Mouse (Mus musculus) cerebellum, adult 9-10 months (tissue): ENCODE measurements around the gene Gas2l2.

Experiments used
- DNase-seq: peaks from one replicate; pipeline ENCODE4 v3.0.0; 2022

The Gas2l2 gene

DNA sequence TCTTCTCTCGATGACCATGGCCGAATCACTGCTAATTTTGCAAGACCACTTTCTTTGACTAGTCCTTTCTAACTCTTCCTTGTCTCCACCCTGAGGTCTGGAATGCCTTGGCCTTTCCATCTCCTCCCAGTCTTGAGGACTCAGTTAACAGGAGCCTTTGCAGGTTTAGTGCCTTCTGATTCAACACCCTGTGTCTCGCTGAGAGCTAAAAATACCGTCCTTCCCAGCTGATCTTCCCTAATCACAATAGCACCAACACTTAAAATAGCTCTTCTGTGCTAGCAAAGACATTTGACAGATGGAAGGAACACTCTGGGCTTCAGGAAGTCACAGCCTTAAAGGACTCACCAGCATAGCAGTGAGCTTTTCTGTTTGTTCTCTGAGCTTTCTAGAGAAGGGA, 36.2 kb downstream of the Gas2l2 start:
- DNase-seq = peak; percentile 47

DNA sequence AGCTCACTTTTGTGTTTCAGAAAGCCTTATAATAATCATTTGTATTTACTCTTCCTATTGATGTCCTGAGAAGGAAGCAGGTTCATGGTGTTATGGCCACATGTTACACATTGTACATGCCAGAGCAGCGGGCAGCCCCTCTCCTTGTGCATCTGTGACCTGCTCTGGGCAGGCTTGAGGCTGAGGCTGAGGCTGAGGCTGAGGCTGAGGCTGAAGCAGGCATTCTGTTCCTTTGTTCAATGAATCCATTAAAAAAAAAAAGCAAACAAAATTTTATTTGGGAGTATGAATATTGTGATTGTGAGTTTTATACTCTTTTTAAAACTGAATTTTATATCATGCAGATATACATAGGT, 45.7 kb downstream of the Gas2l2 start:
- no peak for DNase-seq

DNA sequence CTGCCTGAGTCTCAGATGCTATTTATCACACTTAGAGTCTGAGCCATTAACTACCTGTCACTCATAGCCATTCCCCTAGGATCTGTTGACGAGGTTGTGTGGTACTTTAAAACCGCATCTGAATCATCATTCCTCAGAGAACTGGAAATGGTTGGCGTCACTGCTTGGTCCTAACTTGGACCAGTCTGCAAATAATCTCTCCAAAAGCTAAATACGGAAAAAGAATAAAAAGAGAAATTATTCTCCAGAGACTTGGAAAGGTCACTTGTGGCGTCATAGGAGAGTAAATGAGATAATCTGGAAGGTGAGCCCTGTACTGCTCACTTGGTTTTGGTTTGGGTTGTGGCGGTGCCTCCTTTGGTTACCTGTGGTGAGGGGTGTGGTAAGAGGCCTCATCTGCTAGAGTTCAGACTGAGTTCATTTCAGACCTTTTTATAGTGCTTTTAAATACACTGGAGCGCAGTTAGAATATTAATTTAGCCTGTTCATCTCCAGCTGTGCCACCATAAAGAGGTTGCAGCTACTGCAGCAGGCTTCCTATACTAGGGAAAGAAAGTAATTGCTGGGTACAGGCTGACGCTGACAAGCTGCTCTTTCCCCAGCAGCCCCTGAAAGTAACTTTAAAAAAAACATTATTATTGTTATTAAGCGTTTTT, 46.3 kb downstream of the Gas2l2 start:
- DNase-seq = no peak

DNA sequence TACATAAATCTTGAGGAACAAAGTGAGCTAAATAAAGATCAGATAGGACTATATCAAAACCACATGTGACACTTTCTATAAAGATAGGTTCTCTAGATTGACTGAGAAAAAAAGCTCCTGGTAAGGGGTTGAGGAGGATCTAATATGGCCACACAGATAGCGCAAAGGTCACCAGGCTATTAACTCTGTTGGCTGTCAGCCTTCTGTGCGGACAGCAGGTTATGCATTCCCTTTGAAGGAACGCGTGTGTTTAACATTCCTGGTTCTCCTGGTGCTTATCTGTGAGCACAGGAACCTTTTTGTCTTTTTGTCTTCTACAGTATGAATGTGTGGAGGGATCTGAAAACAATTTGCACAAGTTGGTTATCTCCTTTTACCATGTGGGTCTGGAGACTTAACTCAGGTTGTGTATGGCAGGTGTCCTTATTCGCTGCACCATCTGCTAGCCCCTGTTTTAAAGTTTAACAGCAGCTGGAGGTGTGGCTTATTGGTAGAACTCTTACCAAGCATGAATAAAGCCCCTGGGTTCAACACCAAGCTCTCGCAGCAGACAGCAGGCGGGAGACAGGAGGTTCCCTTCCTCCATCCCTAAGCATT, 49.4 kb downstream of the Gas2l2 start:
- no peak for DNase-seq
